Mouse (Mus musculus): ENCODE results near the gene Soga1. TPM values are rescaled to one million over a fixed set of nuclear protein-coding genes. Genes with fewer than 3 reads are reported as not detected.

The Soga1 gene
- polyA plus RNA-seq, 1 experiment from 2014 or later, result 1.2 TPM

GRCm38 (mm10) chr2:157059166-157059565, 19.9 kb downstream of the Soga1 start:
- peak overlapping the region; percentile 49 for H3K9ac ChIP-seq (ENCODE audit: low read depth, low read length)
- H3K36me3 ChIP-seq (ENCODE audit: control insufficient read depth, insufficient read depth, low read length), result no peaks in the 10 kb centered on the region
- peak; percentile 55 for ATAC-seq
- H3K4me2 ChIP-seq (ENCODE audit: low read depth, low read length), result peak overlapping the region; percentile 49
- H3K4me3 ChIP-seq (ENCODE audit: low read length), result peak overlapping the region; percentile 29; the same call in 1 of the 2 replicates
- H3K27me3 ChIP-seq (replicated peaks; ENCODE audit: control insufficient read depth, insufficient read depth, low read length), result no peaks in the 10 kb centered on the region
- no peaks in the 10 kb centered on the region for H3K9me3 ChIP-seq (ENCODE audit: control insufficient read depth, low read length)
- peaks cover 20% of the 10 kb centered on the region for H3K4me1 ChIP-seq (ENCODE audit: control insufficient read depth, insufficient read depth, low read length)
- 62% methylated on average over 8 of the region's 8 CpGs for WGBS
- peak overlapping the region; percentile 74 for H3K27ac ChIP-seq (ENCODE audit: low read length)

- H3K36me3 ChIP-seq (ENCODE audit: control insufficient read depth, insufficient read depth, low read length), result no peaks in the 10 kb centered on the region
- 14% methylated on average over 18 of the region's 18 CpGs for WGBS
- H3K27ac ChIP-seq (ENCODE audit: low read length), result peak overlapping the region; percentile 74
- no peaks in the 10 kb centered on the region for H3K9me3 ChIP-seq (ENCODE audit: control insufficient read depth, low read length)
- peak overlapping the region; percentile 29 for H3K4me3 ChIP-seq (ENCODE audit: low read length)
- H3K27me3 ChIP-seq (replicated peaks; ENCODE audit: control insufficient read depth, insufficient read depth, low read length), result no peaks in the 10 kb centered on the region
- peak overlapping the region; percentile 49 for H3K4me2 ChIP-seq (ENCODE audit: low read depth, low read length)
- H3K4me1 ChIP-seq (ENCODE audit: control insufficient read depth, insufficient read depth, low read length), result peaks cover 14% of the 10 kb centered on the region
- peak; percentile 83 for ATAC-seq
- H3K9ac ChIP-seq (ENCODE audit: low read depth, low read length), result peak overlapping the region; percentile 49
Measured at GRCm38 (mm10) chr2:157058342-157058998, 20.6 kb downstream of the Soga1 start.

GRCm38 (mm10) chr2:157057758-157058157, 21.3 kb downstream of the Soga1 start:
- H3K9ac ChIP-seq (ENCODE audit: low read depth, low read length), result no peak overlapping the region
- 91% methylated on average over 4 of the region's 4 CpGs for WGBS
- no peaks in the 10 kb centered on the region for H3K9me3 ChIP-seq (ENCODE audit: control insufficient read depth, low read length)
- peaks cover 13% of the 10 kb centered on the region for H3K4me1 ChIP-seq (ENCODE audit: control insufficient read depth, insufficient read depth, low read length)
- no peaks in the 10 kb centered on the region for H3K27me3 ChIP-seq (replicated peaks; ENCODE audit: control insufficient read depth, insufficient read depth, low read length)
- no peaks in the 10 kb centered on the region for H3K36me3 ChIP-seq (ENCODE audit: control insufficient read depth, insufficient read depth, low read length)
- no peak overlapping the region for H3K27ac ChIP-seq (ENCODE audit: low read length)
- H3K4me2 ChIP-seq (ENCODE audit: low read depth, low read length), result no peak overlapping the region
- no peak overlapping the region for H3K4me3 ChIP-seq (ENCODE audit: low read length)
- ATAC-seq, result no peak

GRCm38 (mm10) chr2:157057186-157057585, 21.9 kb downstream of the Soga1 start:
- H3K9ac ChIP-seq (ENCODE audit: low read depth, low read length), result no peak overlapping the region
- H3K27me3 ChIP-seq (replicated peaks; ENCODE audit: control insufficient read depth, insufficient read depth, low read length), result no peaks in the 10 kb centered on the region
- no peak overlapping the region for H3K4me2 ChIP-seq (ENCODE audit: low read depth, low read length)
- no peak overlapping the region for H3K27ac ChIP-seq (ENCODE audit: low read length)
- no peaks in the 10 kb centered on the region for H3K9me3 ChIP-seq (ENCODE audit: control insufficient read depth, low read length)
- H3K36me3 ChIP-seq (ENCODE audit: control insufficient read depth, insufficient read depth, low read length), result peaks cover 4% of the 10 kb centered on the region; the same call in 1 of the 2 replicates
- H3K4me1 ChIP-seq (ENCODE audit: control insufficient read depth, insufficient read depth, low read length), result peaks cover 13% of the 10 kb centered on the region
- ATAC-seq, result no peak
- 88% methylated on average over 3 of the region's 3 CpGs for WGBS
- H3K4me3 ChIP-seq (ENCODE audit: low read length), result no peak overlapping the region

- H3K4me1 ChIP-seq (ENCODE audit: control insufficient read depth, insufficient read depth, low read length), result peaks cover 13% of the 10 kb centered on the region
Measured at GRCm38 (mm10) chr2:157055721-157056120, 23.3 kb downstream of the Soga1 start.

GRCm38 (mm10) chr2:157054816-157055215, 24.2 kb downstream of the Soga1 start:
- H3K4me1 ChIP-seq (ENCODE audit: control insufficient read depth, insufficient read depth, low read length), result peaks cover 13% of the 10 kb centered on the region
- no peaks in the 10 kb centered on the region for H3K27me3 ChIP-seq (replicated peaks; ENCODE audit: control insufficient read depth, insufficient read depth, low read length)
- WGBS, result 71% methylated on average over 5 of the region's 5 CpGs
- no peak overlapping the region for H3K9ac ChIP-seq (ENCODE audit: low read depth, low read length)
- no peak for ATAC-seq
- H3K36me3 ChIP-seq (ENCODE audit: control insufficient read depth, insufficient read depth, low read length), result peaks cover 8% of the 10 kb centered on the region; the same call in 1 of the 2 replicates
- no peak overlapping the region for H3K27ac ChIP-seq (ENCODE audit: low read length)
- no peak overlapping the region for H3K4me3 ChIP-seq (ENCODE audit: low read length)
- no peaks in the 10 kb centered on the region for H3K9me3 ChIP-seq (ENCODE audit: control insufficient read depth, low read length)
- no peak overlapping the region for H3K4me2 ChIP-seq (ENCODE audit: low read depth, low read length)

More at GRCm38 (mm10) chr2:157055721-157056120, 23.3 kb downstream of the Soga1 start:
- Histone ChIP-seq H3K9ac (ENCODE audit: low read depth, low read length) (no peak overlapping the region), H3K27me3 (replicated peaks; ENCODE audit: control insufficient read depth, insufficient read depth, low read length) (no peaks in the 10 kb centered on the region), H3K36me3 (ENCODE audit: control insufficient read depth, insufficient read depth, low read length) (peaks cover 8% of the 10 kb centered on the region; the same call in 1 of the 2 replicates), H3K27ac (ENCODE audit: low read length) (no peak overlapping the region), H3K4me2 (ENCODE audit: low read depth, low read length) (no peak overlapping the region), H3K4me3 (ENCODE audit: low read length) (no peak overlapping the region), H3K9me3 (ENCODE audit: control insufficient read depth, low read length) (no peaks in the 10 kb centered on the region)
- no peak for ATAC-seq
- 93% methylated on average over 6 of the region's 6 CpGs for WGBS

- Histone ChIP-seq H3K27me3 (replicated peaks; ENCODE audit: control insufficient read depth, insufficient read depth, low read length) (no peaks in the 10 kb centered on the region), H3K4me1 (ENCODE audit: control insufficient read depth, insufficient read depth, low read length) (peaks cover 12% of the 10 kb centered on the region), H3K9me3 (ENCODE audit: control insufficient read depth, low read length) (no peaks in the 10 kb centered on the region), H3K27ac (ENCODE audit: low read length) (no peak overlapping the region), H3K9ac (ENCODE audit: low read depth, low read length) (no peak overlapping the region), H3K36me3 (ENCODE audit: control insufficient read depth, insufficient read depth, low read length) (peaks cover 8% of the 10 kb centered on the region; the same call in 1 of the 2 replicates), H3K4me2 (ENCODE audit: low read depth, low read length) (no peak overlapping the region), H3K4me3 (ENCODE audit: low read length) (no peak overlapping the region)
- 88% methylated on average over 8 of the region's 8 CpGs for WGBS
- ATAC-seq, result no peak
Measured at GRCm38 (mm10) chr2:157054297-157054696, 24.8 kb downstream of the Soga1 start.

GRCm38 (mm10) chr2:157053787-157054186, 25.3 kb downstream of the Soga1 start:
- Histone ChIP-seq H3K9me3 (ENCODE audit: control insufficient read depth, low read length) (no peaks in the 10 kb centered on the region), H3K4me2 (ENCODE audit: low read depth, low read length) (no peak overlapping the region), H3K4me1 (ENCODE audit: control insufficient read depth, insufficient read depth, low read length) (peaks cover 7% of the 10 kb centered on the region), H3K27ac (ENCODE audit: low read length) (no peak overlapping the region), H3K36me3 (ENCODE audit: control insufficient read depth, insufficient read depth, low read length) (peaks cover 8% of the 10 kb centered on the region; the same call in 1 of the 2 replicates), H3K27me3 (replicated peaks; ENCODE audit: control insufficient read depth, insufficient read depth, low read length) (no peaks in the 10 kb centered on the region), H3K9ac (ENCODE audit: low read depth, low read length) (no peak overlapping the region), H3K4me3 (ENCODE audit: low read length) (no peak overlapping the region)
- WGBS, result 78% methylated on average over 4 of the region's 4 CpGs
- no peak for ATAC-seq

GRCm38 (mm10) chr2:157053124-157053523, 25.9 kb downstream of the Soga1 start:
- Histone ChIP-seq H3K4me2 (ENCODE audit: low read depth, low read length) (no peak overlapping the region), H3K27ac (ENCODE audit: low read length) (no peak overlapping the region), H3K4me1 (ENCODE audit: control insufficient read depth, insufficient read depth, low read length) (peaks cover under 1% of the 10 kb centered on the region; the same call in 1 of the 2 replicates), H3K36me3 (ENCODE audit: control insufficient read depth, insufficient read depth, low read length) (peaks cover 8% of the 10 kb centered on the region; the same call in 1 of the 2 replicates), H3K9me3 (ENCODE audit: control insufficient read depth, low read length) (no peaks in the 10 kb centered on the region), H3K4me3 (ENCODE audit: low read length) (no peak overlapping the region), H3K9ac (ENCODE audit: low read depth, low read length) (no peak overlapping the region), H3K27me3 (replicated peaks; ENCODE audit: control insufficient read depth, insufficient read depth, low read length) (no peaks in the 10 kb centered on the region)
- ATAC-seq, result no peak
- 97% methylated on average over 5 of the region's 5 CpGs for WGBS

Measured in intestine, embryonic 16.5 days (tissue).